Mouse (Mus musculus): Measurements from ENCODE around the gene Rsrc1.
A peak's percentile ranks its signal among the peaks of the same experiment; 100 is the strongest.
"Not testable (repeated sequence)": the region's sequence is repeated elsewhere in the genome, so short reads cannot be mapped to it uniquely, and the experiment has no call there.

The Rsrc1 gene

DNA sequence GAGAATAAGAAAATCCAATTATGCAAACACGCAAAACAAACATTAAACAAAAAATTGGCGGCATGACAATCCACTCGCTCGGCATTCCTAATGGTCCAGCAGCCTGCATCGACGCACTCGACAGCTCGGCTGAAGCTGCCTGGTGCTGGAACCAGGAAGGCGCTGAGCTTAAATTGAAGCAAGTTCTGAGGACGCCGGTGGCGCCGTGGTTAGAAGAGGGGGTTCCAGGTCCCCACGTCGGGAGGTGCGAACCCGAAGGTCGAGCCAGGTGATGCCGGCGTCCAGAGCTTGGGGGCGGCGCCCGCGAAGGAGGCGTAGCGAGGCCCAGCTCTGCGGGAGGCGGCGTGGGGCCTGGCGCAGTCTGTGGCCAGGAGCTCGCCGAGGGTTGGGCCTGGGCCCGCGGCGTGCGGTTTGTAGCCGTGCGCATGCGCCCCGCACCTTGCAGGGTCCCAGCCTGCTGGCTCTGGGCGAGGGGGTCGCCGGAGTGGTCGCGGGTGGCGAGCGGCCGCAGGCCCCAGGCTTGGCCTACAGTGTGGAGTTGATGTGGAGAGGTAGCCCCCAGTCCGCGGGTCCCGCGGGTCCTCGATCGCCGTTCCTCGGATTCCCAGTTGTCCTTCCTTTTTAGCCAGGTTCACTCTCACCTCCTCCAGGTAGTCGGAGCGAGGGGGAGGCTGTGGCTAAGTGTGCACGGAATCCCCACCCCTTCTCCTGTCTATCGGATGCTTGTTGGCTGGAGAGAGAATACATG is 4.5 kb downstream of the Rsrc1 start:
- peak; percentile 82 for DNase-seq

- no peak for DNase-seq
Measured at GRCm38 (mm10) chr3:66986287-66986560, 5.0 kb downstream of the Rsrc1 start.

DNA sequence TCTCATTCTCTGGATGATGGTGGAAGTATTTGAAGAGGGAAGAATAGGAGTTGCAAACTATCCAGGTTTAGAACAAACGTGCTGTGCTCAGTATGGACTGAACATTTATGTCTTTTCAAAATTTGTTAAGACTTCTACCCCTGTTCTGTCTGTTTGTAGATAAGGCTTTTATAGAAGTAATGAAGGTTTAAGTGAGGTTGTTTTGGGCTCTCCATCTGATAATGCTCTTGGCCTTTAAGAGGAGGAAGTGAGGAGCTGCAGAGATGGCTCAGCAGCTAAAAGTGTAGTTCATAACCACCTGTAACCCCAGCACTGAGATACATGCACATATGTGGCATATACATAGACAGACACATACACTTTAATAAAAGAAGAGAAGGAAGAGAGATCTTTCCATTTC is 15.6 kb downstream of the Rsrc1 start:
- no peak for DNase-seq

DNA sequence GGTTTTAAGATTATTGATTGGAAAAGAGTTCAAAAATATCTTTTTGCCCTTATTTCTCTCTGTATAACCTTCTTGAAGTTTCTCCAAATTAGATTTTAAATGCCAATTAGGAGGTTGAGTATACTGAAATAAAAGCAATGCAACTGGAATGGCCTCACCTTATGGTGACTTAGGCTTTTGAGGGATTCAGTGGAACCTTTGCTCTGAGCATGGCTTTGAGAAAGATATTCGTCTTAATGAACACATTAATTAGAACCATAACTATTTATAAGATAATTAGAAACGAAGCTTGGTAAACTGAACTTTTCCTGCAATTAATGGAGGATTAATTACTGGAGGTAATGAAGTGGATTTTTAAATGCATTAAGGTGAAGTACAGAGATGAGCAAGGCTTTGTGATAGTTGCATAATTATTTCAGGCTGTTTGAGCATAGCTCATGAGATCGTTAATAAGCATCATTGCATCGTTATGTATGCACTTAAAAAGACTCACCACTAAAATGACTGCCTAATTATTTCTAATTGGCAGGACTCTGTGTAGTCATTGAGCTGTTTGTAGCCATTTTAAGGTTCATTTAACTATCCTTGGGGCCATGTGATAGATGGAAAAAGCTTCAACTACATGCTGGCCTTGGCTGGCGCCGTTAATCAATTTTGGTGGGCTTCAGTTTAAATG is 55.3 kb downstream of the Rsrc1 start:
- no peak for DNase-seq

GRCm38 (mm10) chr3:67059755-67060154 is 78.6 kb downstream of the Rsrc1 start:
- DNase-seq: no peak

- DNase-seq: no peak
Measured at GRCm38 (mm10) chr3:67070575-67071488, 89.6 kb downstream of the Rsrc1 start.

DNA sequence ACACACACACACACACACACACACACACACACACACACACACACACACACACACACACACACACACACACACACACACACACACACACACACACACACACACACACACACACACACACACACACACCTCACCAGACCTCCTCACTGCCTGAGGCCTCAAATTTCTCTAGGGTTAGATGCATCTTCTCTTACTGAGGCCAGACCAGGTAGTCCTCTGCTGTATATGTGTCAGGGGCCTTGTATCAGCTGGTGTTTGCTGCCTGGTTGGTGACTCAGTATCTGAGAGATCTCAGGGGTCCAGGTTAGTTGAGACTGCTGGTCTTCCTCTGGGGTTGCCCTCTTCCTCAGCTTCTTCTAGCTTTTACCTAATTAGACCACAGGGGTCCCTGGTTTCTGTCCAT is 92.5 kb downstream of the Rsrc1 start:
- not testable (repeated sequence) for DNase-seq

- DNase-seq: no peak
Measured at GRCm38 (mm10) chr3:67075484-67075883, 94.3 kb downstream of the Rsrc1 start.

- no peak for DNase-seq
Measured at GRCm38 (mm10) chr3:67084742-67085141, 103.6 kb downstream of the Rsrc1 start.

GRCm38 (mm10) chr3:67108428-67108827 is 127.2 kb downstream of the Rsrc1 start:
- no peak for DNase-seq

DNA sequence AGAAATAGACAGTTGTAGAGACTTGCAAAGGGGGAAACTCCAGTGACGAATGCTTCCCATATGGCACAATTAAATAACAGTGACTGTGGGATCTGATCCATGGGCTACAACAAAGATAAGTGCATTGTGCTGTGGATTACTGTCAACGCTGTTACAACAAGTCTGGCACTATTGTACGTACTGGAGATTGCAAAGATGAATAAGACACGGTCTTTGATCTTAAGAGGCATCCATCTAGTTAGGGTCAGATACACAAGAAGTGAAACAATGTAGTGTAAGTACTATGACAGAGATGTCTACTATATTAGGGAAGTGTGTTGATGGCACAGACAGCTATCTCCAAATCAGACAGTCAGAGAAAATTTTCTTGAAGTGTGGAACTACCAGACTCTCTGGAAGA is 135.1 kb downstream of the Rsrc1 start:
- no peak for DNase-seq

DNA sequence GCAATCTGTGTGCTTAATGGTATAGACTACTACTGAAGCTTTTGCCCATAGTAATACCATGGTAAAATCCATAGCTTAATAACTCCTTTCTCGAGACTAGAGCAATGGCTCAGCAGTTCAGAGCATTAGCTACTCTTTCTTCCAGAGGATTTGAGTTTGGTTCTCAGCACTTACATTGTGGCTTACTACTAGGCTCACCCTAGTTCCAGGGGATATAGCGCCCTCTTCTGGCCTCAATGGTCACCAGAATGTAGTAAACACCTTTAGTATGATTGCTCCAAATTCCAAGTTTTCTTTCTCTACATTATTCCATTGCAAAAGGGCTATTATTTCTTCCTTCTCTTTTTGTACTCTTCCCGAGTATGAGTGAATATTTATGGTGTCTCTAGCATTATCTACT is 151.3 kb downstream of the Rsrc1 start:
- DNase-seq: no peak

GRCm38 (mm10) chr3:67135749-67136375 is 154.7 kb downstream of the Rsrc1 start:
- no peak for DNase-seq

- no peak for DNase-seq
Measured at GRCm38 (mm10) chr3:67144952-67145351, 163.8 kb downstream of the Rsrc1 start.

- no peak for DNase-seq
Measured at GRCm38 (mm10) chr3:67146280-67146679, 165.1 kb downstream of the Rsrc1 start.

GRCm38 (mm10) chr3:67147246-67147645 is 166.1 kb downstream of the Rsrc1 start:
- DNase-seq: no peak

DNA sequence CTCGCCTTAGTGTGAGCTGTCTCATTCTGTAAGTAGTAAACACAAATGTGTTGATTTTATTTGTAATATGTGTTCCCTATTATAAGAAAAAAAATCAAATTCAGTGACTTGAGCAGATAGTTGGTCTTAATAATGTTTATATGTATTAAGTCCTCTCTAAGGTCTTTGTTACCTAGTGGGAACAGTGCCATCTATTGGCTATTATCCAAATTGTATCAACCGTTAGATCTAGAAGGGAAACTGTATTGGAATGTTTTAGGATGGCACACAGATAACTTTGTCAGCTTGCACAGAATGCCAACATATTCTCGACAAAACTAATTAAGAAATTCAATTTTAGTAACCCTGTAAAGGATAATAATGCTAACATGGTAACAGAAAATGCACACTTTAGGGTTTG is 216.0 kb downstream of the Rsrc1 start:
- no peak for DNase-seq

DNA sequence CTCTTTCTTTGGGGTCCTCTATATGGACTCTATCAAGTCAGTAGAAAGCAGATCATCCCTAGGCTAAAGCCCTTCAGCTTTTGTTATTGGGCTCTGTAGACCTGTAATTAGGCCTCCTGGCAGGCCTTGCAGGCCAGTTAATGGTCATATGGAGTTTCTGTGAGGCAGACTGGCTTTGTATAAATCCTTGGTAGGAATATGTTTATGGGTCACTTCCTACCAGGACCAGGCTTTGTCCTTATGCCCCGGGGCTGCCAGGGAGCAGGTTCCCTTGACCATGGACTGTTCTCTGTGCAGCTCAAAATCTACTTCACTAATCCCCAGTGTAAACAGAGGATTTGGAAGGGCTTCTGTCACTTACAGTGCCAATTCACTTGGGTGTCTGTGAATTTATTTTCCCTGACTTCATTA is 231.9 kb downstream of the Rsrc1 start:
- no peak for DNase-seq

DNA sequence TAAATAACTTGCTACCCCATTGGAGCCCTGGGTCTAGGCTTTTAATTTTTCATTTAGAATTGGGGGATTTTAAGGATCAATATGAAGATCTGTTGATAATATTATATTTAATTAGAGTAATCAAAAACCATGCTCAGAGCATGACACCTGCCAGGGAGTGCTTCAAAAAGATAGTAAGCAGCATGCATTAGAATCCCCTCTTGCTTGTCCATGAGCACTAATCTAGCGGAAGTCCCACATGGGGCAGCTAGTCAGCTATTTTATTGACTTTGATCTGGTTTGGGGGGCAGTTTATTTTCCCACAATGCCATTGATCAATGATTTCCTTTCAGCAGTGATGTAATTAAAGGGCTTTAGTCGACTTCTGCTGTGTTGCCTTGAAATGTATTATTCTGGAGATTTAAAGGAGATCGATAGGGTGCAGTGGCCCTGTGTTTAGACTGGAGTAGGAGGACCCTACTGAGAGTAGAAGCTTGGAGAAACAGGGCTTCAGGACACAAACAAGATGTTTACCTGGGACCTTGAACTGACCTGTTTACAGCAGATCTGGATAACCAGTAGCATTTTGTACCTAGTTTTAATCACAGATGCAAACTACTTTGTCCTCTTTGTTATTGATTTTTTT is 251.5 kb downstream of the Rsrc1 start:
- no peak for DNase-seq

DNA sequence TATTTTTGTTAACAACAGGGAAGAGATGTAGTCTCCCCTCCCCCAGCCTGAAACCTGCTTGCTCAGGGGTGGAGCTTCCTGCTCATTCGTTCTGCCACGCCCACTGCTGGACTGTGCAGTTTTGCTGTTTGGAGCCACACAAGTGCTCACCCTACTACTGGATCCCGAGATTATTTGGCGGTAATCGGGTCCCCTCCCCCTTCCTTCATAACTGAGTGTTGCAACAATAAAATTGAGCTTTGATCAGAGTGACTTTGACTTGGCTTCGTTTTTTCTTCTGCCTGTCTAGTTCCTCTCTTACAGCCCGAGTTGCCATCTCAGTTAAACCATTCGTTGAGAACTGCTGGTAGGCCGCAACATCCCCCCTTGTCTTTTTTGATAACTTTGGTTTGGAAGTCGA is 261.3 kb downstream of the Rsrc1 start:
- not testable (repeated sequence) for DNase-seq

DNA sequence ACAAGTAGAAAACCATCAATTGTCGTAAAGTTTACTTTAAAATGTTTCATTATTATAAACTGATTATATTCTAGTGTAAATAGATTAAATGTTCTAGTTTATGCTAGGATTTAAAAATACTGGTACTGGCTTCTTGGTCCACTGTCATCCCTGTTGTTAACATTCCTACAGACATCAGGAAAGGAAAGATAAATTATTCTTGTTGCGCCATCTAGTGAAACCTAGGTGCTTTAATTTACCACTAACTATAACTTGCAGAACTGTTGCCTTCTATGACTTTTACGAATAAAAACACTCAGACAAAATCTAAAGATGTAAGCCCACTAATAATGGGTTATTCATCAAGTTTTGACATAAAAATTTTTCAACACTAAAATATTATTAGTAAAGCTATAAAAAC is 286.3 kb downstream of the Rsrc1 start:
- DNase-seq: no peak

GRCm38 (mm10) chr3:67279781-67280180 is 298.6 kb downstream of the Rsrc1 start:
- no peak for DNase-seq

- no peak for DNase-seq
Measured at GRCm38 (mm10) chr3:67280247-67280646, 299.1 kb downstream of the Rsrc1 start.

Measured in cerebellum, postnatal 25 days (tissue).